Mouse (Mus musculus) thymus, adult 2 months (tissue): ENCODE measurements around the gene Sparc. TPM values are rescaled to one million over a fixed set of nuclear protein-coding genes. Genes with fewer than 3 reads are reported as not detected.

Experiments
- DNase-seq: peaks from one replicate; pipeline ENCODE4 v3.0.0; 2021
- H3K27ac ChIP-seq: fragments of 200-500 bp; 2 replicates; pipeline ENCODE4 v1.5.1; 2012; ENCODE audit warnings: low read length, control low read depth; ENCODE audit not compliant: control insufficient read depth, insufficient read depth
- H3K27me3 ChIP-seq: fragments of 200-500 bp; 2 replicates; pipeline ENCODE4 v1.6.1; 2012; ENCODE audit warnings: mild to moderate bottlenecking, low read length, moderate library complexity, mixed read lengths; ENCODE audit not compliant: control insufficient read depth, insufficient read depth
- H3K36me3 ChIP-seq: fragments of 200-500 bp; 2 replicates; pipeline ENCODE4 v1.6.1; 2012; ENCODE audit warnings: mild to moderate bottlenecking, low read length, moderate library complexity; ENCODE audit not compliant: control insufficient read depth, insufficient read depth
- H3K4me1 ChIP-seq: fragments of 200-500 bp; replicated peaks from 2 replicates; pipeline ENCODE4 v1.6.1; 2012; ENCODE audit warnings: low read length; ENCODE audit not compliant: control insufficient read depth, insufficient read depth
- H3K4me3 ChIP-seq: fragments of 200-500 bp; 2 replicates; pipeline ENCODE4 v1.5.1; 2012; ENCODE audit warnings: mild to moderate bottlenecking, low read length, control low read depth, moderate library complexity; ENCODE audit not compliant: control insufficient read depth, insufficient read depth
- CTCF ChIP-seq: fragments of 200-500 bp; IDR thresholded peaks from 2 replicates; pipeline ENCODE4 v1.5.1; 2012; ENCODE audit warnings: mild to moderate bottlenecking, control low read depth, low read length, moderate library complexity, borderline replicate concordance; ENCODE audit not compliant: control insufficient read depth, poor library complexity, insufficient read depth; ENCODE audit errors: extremely low read depth
- POLR2A ChIP-seq: fragments of 200-500 bp; IDR thresholded peaks from 2 replicates; pipeline ENCODE4 v1.6.1; 2012; ENCODE audit warnings: mild to moderate bottlenecking, low read length, control low read depth, moderate library complexity; ENCODE audit not compliant: control insufficient read depth, poor library complexity, insufficient read depth; ENCODE audit errors: extremely low read depth
- WGBS: fragments of 180-500 bp; shearing (Covaris S2); methylation state at CpG from one replicate; pipeline ENCODE4 v1.1.7; 2018; 5-methylcytosine and 5-hydroxymethylcytosine counted together
- polyA plus RNA-seq: library from polyadenylated mRNA; depleted of rRNA; stranded (reverse); fragments of >200 nt; gene quantifications from 2 replicates; pipeline ENCODE4 v1.2.3, GENCODE M21; 2012

The Sparc gene
- polyA plus RNA-seq, 1 experiment: 230 TPM

DNA sequence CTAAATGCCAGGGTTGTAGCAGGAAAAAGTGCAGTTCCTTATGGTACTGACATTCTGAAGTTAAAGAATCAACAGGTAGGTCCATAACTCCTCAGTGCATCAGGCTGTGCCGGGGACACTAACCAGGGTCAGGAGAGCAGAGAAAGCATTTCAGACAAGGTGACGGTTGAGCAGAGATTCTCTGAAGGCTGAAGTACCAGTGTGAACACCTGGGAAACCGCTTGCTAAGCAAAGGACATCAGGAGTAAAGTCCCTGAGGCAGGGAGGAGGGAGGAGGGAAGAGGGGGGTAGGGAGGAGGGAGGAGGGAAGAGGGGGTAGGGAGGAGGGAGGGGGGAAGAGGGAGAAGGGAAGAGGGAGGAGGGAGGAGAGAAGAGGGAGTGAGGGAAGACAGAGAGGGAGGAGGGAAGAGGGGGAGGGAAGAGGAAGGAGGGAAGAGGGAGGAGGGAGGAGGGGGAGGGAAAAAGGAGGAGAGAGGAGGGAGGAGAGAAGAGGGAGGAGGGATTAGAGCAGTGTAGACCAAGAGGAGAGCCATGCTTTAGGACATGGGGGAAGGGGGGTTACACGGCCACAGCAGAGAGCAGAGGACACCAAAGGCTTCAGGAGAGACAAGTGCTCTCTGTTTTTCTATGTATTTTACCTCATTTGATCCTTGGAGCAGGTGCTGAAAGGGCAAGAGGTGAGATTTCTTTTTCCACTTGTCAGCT, 54.4 kb downstream of the Sparc start:
- WGBS: 84% methylated on average over 4 of the region's 4 CpGs
- DNase-seq: no peak
- no peak overlapping the region for H3K27ac ChIP-seq
- TF ChIP-seq POLR2A (no peak), CTCF (no peak)
- no peak overlapping the region for H3K4me3 ChIP-seq
- no peaks in the 10 kb centered on the region for H3K27me3 ChIP-seq
- no peaks in the 10 kb centered on the region for H3K36me3 ChIP-seq
- H3K4me1 ChIP-seq: no peaks in the 10 kb centered on the region

GRCm38 (mm10) chr11:55367783-55368182, 55.2 kb downstream of the Sparc start:
- no peak overlapping the region for H3K4me3 ChIP-seq
- H3K27ac ChIP-seq: no peak overlapping the region
- TF ChIP-seq CTCF (no peak), POLR2A (no peak)
- H3K4me1 ChIP-seq: no peaks in the 10 kb centered on the region
- WGBS: 89% methylated on average over 10 of the region's 10 CpGs
- no peaks in the 10 kb centered on the region for H3K27me3 ChIP-seq
- no peaks in the 10 kb centered on the region for H3K36me3 ChIP-seq
- DNase-seq: no peak

- no peaks in the 10 kb centered on the region for H3K27me3 ChIP-seq
- no peaks in the 10 kb centered on the region for H3K36me3 ChIP-seq
- no peak overlapping the region for H3K27ac ChIP-seq
- H3K4me3 ChIP-seq: no peak overlapping the region
- TF ChIP-seq CTCF (no peak), POLR2A (no peak)
- H3K4me1 ChIP-seq: no peaks in the 10 kb centered on the region
- 90% methylated on average over 5 of the region's 5 CpGs for WGBS
- DNase-seq: no peak
Measured at GRCm38 (mm10) chr11:55365840-55366239, 57.1 kb downstream of the Sparc start.

DNA sequence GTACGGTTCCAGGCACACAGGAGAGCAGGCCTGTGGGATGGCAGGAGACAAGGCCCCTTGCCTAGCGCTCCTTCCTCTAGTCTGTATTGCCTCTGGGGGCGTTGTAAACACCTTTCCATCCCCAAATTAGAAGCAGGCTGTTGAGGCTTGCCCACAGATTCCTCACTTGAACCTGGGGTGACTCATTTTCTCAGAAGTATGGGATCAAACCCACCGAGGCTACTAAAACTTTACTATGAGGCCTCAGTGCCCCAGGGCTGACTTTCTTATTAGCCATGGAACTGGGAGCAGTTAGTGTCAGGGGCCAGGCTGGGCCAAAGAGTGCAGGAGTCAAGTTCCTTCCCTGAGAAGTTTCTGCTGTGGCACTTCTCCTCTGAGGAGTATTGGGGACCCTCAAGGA, 57.7 kb downstream of the Sparc start:
- Histone ChIP-seq H3K36me3 (no peaks in the 10 kb centered on the region), H3K27me3 (no peaks in the 10 kb centered on the region), H3K27ac (no peak overlapping the region), H3K4me3 (no peak overlapping the region), H3K4me1 (no peaks in the 10 kb centered on the region)
- DNase-seq: no peak
- TF ChIP-seq CTCF (no peak), POLR2A (no peak)
- WGBS: 68% methylated on average over 4 of the region's 4 CpGs

- WGBS: 94% methylated on average over 3 of the region's 3 CpGs
- no peaks in the 10 kb centered on the region for H3K27me3 ChIP-seq
- no peak for TF ChIP-seq CTCF
- no peak for TF ChIP-seq POLR2A
- H3K4me3 ChIP-seq: no peak overlapping the region
- no peak for DNase-seq
- H3K27ac ChIP-seq: no peak overlapping the region
- no peaks in the 10 kb centered on the region for H3K4me1 ChIP-seq
- no peaks in the 10 kb centered on the region for H3K36me3 ChIP-seq
Measured at GRCm38 (mm10) chr11:55364662-55365061, 58.3 kb downstream of the Sparc start.

DNA sequence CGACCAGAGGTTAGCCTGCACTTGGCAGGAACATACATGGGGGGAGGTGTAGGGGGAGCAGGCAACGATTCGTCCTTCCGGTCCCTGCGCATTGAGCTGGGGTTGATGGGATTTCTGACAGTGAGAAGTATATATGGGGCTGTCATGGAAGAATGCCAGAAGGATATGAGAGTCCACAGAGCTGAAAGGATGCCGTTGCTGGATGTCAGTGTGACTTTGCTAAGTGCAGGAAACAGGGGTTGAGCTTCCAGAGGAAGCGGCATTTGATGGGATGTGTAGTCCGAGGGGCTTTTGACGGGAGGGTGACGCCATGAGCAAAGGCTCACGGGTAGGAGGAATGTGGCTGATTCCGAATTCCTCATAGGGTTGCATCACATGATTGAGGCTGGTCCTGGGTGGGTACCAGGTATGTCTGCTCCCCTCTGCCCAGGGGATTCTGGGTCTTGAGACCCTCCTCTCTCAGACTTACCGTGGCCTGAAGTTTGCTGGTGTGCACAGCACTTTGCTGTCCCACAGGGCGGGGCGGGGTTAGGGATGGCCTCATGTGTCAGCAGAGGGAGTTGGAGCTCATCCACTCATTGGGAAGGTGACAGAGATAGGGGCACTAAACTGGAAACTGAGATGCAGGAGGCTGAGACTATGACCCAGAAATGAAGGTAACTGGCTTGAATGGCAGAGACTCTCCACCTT, 64.7 kb downstream of the Sparc start:
- H3K4me1 ChIP-seq: no peaks in the 10 kb centered on the region
- no peak for DNase-seq
- no peak overlapping the region for H3K27ac ChIP-seq
- no peaks in the 10 kb centered on the region for H3K27me3 ChIP-seq
- TF ChIP-seq POLR2A (no peak), CTCF (no peak)
- WGBS: 72% methylated on average over 15 of the region's 15 CpGs
- H3K4me3 ChIP-seq: no peak overlapping the region
- H3K36me3 ChIP-seq: no peaks in the 10 kb centered on the region
